Mouse (Mus musculus): Measurements from ENCODE around the gene Apaf1.

GRCm38 (mm10) chr10:91081959-91082507 lies 537 bp downstream of the Apaf1 start:
- TF ChIP-seq CTCF (conservative IDR thresholded peaks at IDR 0.05 in 1 of 2, IDR thresholded peaks at IDR 0.05 in 1 of 2; ENCODE audit: low read depth in 2 of 2, low read length in 2 of 2), result no peak
- no peak for TF ChIP-seq POLR2AphosphoS2 (IDR thresholded peaks at IDR 0.05; ENCODE audit: low read depth, low read length)
- no peak for TF ChIP-seq ELF1 (IDR thresholded peaks at IDR 0.05; ENCODE audit: low read depth, low read length)
- TF ChIP-seq ZNF384 (IDR thresholded peaks at IDR 0.05; ENCODE audit: low read depth, low read length), result no peak
